Mouse (Mus musculus) liver, embryonic 14.5 days (tissue): ENCODE data around the gene Dcaf4. TPM values are rescaled to one million over a fixed set of nuclear protein-coding genes. Genes with fewer than 3 reads are reported as not detected.

Experiments used
- ATAC-seq: fragments of 200-750 bp; cut with Nextera tagmentation; 2 replicates; pipeline ENCODE4 v1.8.0; 2017; ENCODE audit warnings: moderate number of reproducible peaks, mild to moderate bottlenecking, moderate library complexity; ENCODE audit not compliant: insufficient read depth
- DNase-seq, 3 experiments: peaks; one replicate each; pipeline ENCODE4 v3.0.0-alpha.2; 2012 to 2013; ENCODE audit warnings: low read depth in 3 of 3, low spot score in 3 of 3
- H3K27ac ChIP-seq: fragments of 300-500 bp; sonication (generic); 2 replicates; pipeline ENCODE4 v1.5.1; 2014; ENCODE audit warnings: moderate library complexity, mild to moderate bottlenecking, control low read depth, inconsistent platforms
- H3K27me3 ChIP-seq: fragments of 300-500 bp; sonication (generic); 2 replicates; pipeline ENCODE4 v1.6.1; 2014; ENCODE audit warnings: mild to moderate bottlenecking, low read length, moderate library complexity; ENCODE audit not compliant: control insufficient read depth, insufficient read depth
- H3K36me3 ChIP-seq: fragments of 300-500 bp; sonication (generic); replicated peaks from 2 replicates; pipeline ENCODE4 v1.6.1; 2014; ENCODE audit warnings: low read depth; ENCODE audit not compliant: control insufficient read depth, insufficient read depth
- H3K4me1 ChIP-seq, 2 experiments: fragments of 200-500 bp in 1 of 2; fragments of 300-500 bp in 1 of 2; sonication (generic) in 1 of 2; replicated peaks; 2 replicates each; pipeline ENCODE4 v1.6.1; 2012 to 2014; ENCODE audit warnings: antibody characterized with exemption in 1 of 2, inconsistent platforms in 1 of 2, low read length in 1 of 2; ENCODE audit not compliant: control insufficient read depth in 2 of 2, insufficient read depth in 2 of 2
- H3K4me2 ChIP-seq: fragments of 300-500 bp; sonication (generic); 2 replicates; pipeline ENCODE4 v1.6.1; 2014; ENCODE audit warnings: low read depth, mild to moderate bottlenecking, control low read depth, moderate library complexity
- H3K4me3 ChIP-seq, 2 experiments: fragments of 200-500 bp in 1 of 2; fragments of 300-500 bp in 1 of 2; sonication (generic) in 1 of 2; 2 replicates each; pipeline ENCODE4 v1.5.1; 2012 to 2014; ENCODE audit warnings: low read depth in 2 of 2, low read length in 2 of 2, mild to moderate bottlenecking in 2 of 2, control low read depth in 1 of 2, inconsistent platforms in 1 of 2, moderate library complexity in 1 of 2; ENCODE audit not compliant: insufficient read depth in 1 of 2
- H3K9ac ChIP-seq: fragments of 300-500 bp; sonication (generic); replicated peaks from 2 replicates; pipeline ENCODE4 v1.6.1; 2014; ENCODE audit warnings: mild to moderate bottlenecking, control low read depth, moderate library complexity
- H3K9me3 ChIP-seq: fragments of 300-500 bp; sonication (generic); 2 replicates; pipeline ENCODE4 v1.6.1; 2016; ENCODE audit warnings: low read length, mixed read lengths; ENCODE audit not compliant: control insufficient read depth
- CTCF ChIP-seq: IDR thresholded peaks from 2 replicates; pipeline ENCODE4 v1.5.1; 2016; ENCODE audit warnings: antibody characterized with exemption, low read depth, control low read depth
- EP300 ChIP-seq: IDR thresholded peaks from 2 replicates; pipeline ENCODE4 v1.6.1; 2016; ENCODE audit warnings: antibody characterized with exemption, low read depth
- WGBS: fragments of 180-500 bp; shearing (Covaris S2); extraction: QIAGEN DNeasy Blood & Tissue Kit; methylation state at CpG from one replicate; pipeline ENCODE4 v1.1.7; 2014; ENCODE audit not compliant: insufficient replicate concordance; 5-methylcytosine and 5-hydroxymethylcytosine counted together
- polyA plus RNA-seq, 2 experiments: library from polyadenylated mRNA; depleted of rRNA in 1 of 2; stranded (reverse) in 1 of 2; unstranded in 1 of 2; fragments of >200 nt; fragmentation: Nextera tagmentation in 1 of 2; extraction: Ambion mirVana in 1 of 2; gene quantifications; 2 replicates each; pipeline versions ENCODE4 v1.2.1 to v1.2.3; 2012 to 2014

Gene Dcaf4
- polyA plus RNA-seq, 2 experiments = 9.5 to 9.8 TPM

- Histone ChIP-seq H3K27me3 (no peaks in the 10 kb centered on the region), H3K9ac (no peak overlapping the region), H3K27ac (no peak overlapping the region), H3K4me2 (no peak overlapping the region), H3K36me3 (no peaks in the 10 kb centered on the region), H3K9me3 (peaks cover 4% of the 10 kb centered on the region), H3K4me3 (no peak overlapping the region), H3K4me1 (peaks cover 0 to 4% of the 10 kb centered on the region in 2 experiments; a peak in 2 of 4 replicates)
- DNase-seq (no peak), ATAC-seq (no peak)
- 59% methylated on average over 9 of the region's 9 CpGs for whole genome bisulfite sequencing
- TF ChIP-seq CTCF = no peak
- TF ChIP-seq EP300 = no peak
Measured at GRCm38 (mm10) chr12:83495961-83496282, 24.3 kb upstream of the Dcaf4 start.

GRCm38 (mm10) chr12:83496336-83496735 is 23.9 kb upstream of the Dcaf4 start:
- Histone ChIP-seq H3K4me2 (no peak overlapping the region), H3K36me3 (no peaks in the 10 kb centered on the region), H3K9me3 (peaks cover 3% of the 10 kb centered on the region), H3K4me3 (no peak overlapping the region), H3K9ac (no peak overlapping the region), H3K4me1 (peaks cover 0 to 4% of the 10 kb centered on the region in 2 experiments; a peak in 2 of 4 replicates), H3K27me3 (no peaks in the 10 kb centered on the region), H3K27ac (no peak overlapping the region)
- WGBS = 74% methylated on average over 4 of the region's 4 CpGs
- TF ChIP-seq CTCF (no peak), EP300 (no peak)
- ATAC-seq (no peak), DNase-seq (no peak)

GRCm38 (mm10) chr12:83496736-83497135 is 23.5 kb upstream of the Dcaf4 start:
- no peaks in the 10 kb centered on the region for H3K27me3 ChIP-seq
- H3K9ac ChIP-seq = no peak overlapping the region
- no peak for DNase-seq
- no peak overlapping the region for H3K27ac ChIP-seq
- no peaks in the 10 kb centered on the region for H3K9me3 ChIP-seq
- WGBS = 57% methylated on average over 6 of the region's 6 CpGs
- H3K4me3 ChIP-seq = no peak overlapping the region
- TF ChIP-seq EP300 (no peak), CTCF (no peak)
- H3K36me3 ChIP-seq = no peaks in the 10 kb centered on the region
- peaks cover 0 to 4% of the 10 kb centered on the region in 2 experiments; a peak in 2 of 4 replicates for H3K4me1 ChIP-seq
- ATAC-seq = no peak
- no peak overlapping the region for H3K4me2 ChIP-seq

GRCm38 (mm10) chr12:83497959-83498358 is 22.3 kb upstream of the Dcaf4 start:
- Histone ChIP-seq H3K4me2 (no peak overlapping the region), H3K27me3 (no peaks in the 10 kb centered on the region), H3K9me3 (no peaks in the 10 kb centered on the region), H3K27ac (no peak overlapping the region), H3K4me1 (peaks cover 0 to 6% of the 10 kb centered on the region in 2 experiments; a peak in 2 of 4 replicates), H3K4me3 (no peak overlapping the region), H3K36me3 (no peaks in the 10 kb centered on the region), H3K9ac (no peak overlapping the region)
- ATAC-seq = no peak
- 58% methylated on average over 3 of the region's 3 CpGs for WGBS
- TF ChIP-seq EP300 (no peak), CTCF (0 out of 2 replicates have a peak, but pooled peaks have one; percentile 28)
- no peak for DNase-seq

DNA sequence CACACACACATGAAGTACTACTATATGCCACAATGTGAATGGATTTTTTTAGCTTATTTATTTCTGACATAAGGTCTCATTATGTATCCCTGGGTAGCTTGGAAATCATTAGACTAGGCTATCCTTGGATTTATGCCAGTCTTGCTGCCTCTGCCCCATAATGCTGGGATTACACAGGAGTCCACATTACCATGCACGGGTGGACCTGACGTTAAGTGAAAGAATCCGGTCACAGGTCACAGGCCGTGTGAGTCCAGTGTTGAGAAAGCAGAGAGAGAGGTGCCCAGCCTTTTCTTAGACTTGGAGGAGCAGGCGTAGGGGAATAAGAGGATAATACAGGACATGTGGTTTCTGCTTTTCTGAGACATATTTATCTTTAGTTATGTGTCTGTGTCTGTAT is 21.0 kb upstream of the Dcaf4 start:
- H3K9me3 ChIP-seq = no peaks in the 10 kb centered on the region
- no peak overlapping the region for H3K9ac ChIP-seq
- H3K4me2 ChIP-seq = no peak overlapping the region
- H3K4me1 ChIP-seq = peaks cover 0 to 6% of the 10 kb centered on the region in 2 experiments; a peak in 2 of 4 replicates
- no peaks in the 10 kb centered on the region for H3K36me3 ChIP-seq
- DNase-seq (no peak), ATAC-seq (no peak)
- no peaks in the 10 kb centered on the region for H3K27me3 ChIP-seq
- TF ChIP-seq EP300 = no peak
- no peak overlapping the region for H3K4me3 ChIP-seq
- WGBS = 67% methylated on average over 5 of the region's 5 CpGs
- H3K27ac ChIP-seq = no peak overlapping the region
